Mouse (Mus musculus) stomach, postnatal 0 days (tissue): ENCODE measurements at regions not wholly inside any gene's neighbourhood (a gene's known extent, or its start where the extent isn't known, plus 50 kb on each side); places are given as distances from the start of the nearest gene placed in this dataset.

Experiments used
- CTCF ChIP-seq: IDR thresholded peaks from 2 replicates; pipeline ENCODE4 v1.5.1; 2016; ENCODE audit warnings: antibody characterized with exemption, low read depth, mild to moderate bottlenecking, moderate library complexity
- EP300 ChIP-seq: optimal IDR thresholded peaks from 2 replicates; pipeline ENCODE3; 2016; ENCODE audit warnings: antibody characterized with exemption

- no peak for TF ChIP-seq CTCF
- no peak for TF ChIP-seq EP300
Measured at GRCm38 (mm10) chr3:121614741-121615140, 55.8 kb upstream of the 4930432M17Rik start.
